Mouse (Mus musculus) gastrocnemius, postnatal 10 days (tissue): ENCODE results near the gene Arl2. TPM values are rescaled to one million over a fixed set of nuclear protein-coding genes. Genes with fewer than 3 reads are reported as not detected.

Experiments
- total RNA-seq, 2 experiments: library from RNA; stranded (reverse); gene quantifications; 2 replicates each; pipeline ENCODE4 v1.2.3; 2021

The Arl2 gene
- total RNA-seq, 2 experiments from 2014 or later, result 56.4 to 65.4 TPM

Other genes starting within 250 kb of the Arl2 start
- under 1 TPM; 0.82 to 0.95 TPM for gene Tigd3, start 247.4 kb downstream of the Arl2 start, total RNA-seq
- gene Dpf2, start 228.5 kb downstream of the Arl2 start, total RNA-seq, result 10 to 100 TPM; 86.8 to 90.9 TPM
- gene Cdc42ep2, start 216.7 kb downstream of the Arl2 start, total RNA-seq, result 10 to 100 TPM; 16.6 to 20.9 TPM
- 10 to 100 TPM; 13.7 to 18.7 TPM for gene Pola2, start 177.3 kb downstream of the Arl2 start, total RNA-seq
- not detected for gene Slc22a20, start 155.4 kb downstream of the Arl2 start, total RNA-seq
- 10 to 100 TPM; 78.1 to 83.8 TPM for gene Capn1, start 125.7 kb downstream of the Arl2 start, total RNA-seq
- gene Syvn1, start 95.0 kb downstream of the Arl2 start, total RNA-seq, result 10 to 100 TPM; 18.4 to 22.1 TPM
- 10 to 100 TPM; 34.1 to 36.3 TPM for gene Mrpl49, start 83.8 kb downstream of the Arl2 start, total RNA-seq
- 100 to 1,000 TPM; 669 to 708 TPM for gene Fau, start 83.7 kb downstream of the Arl2 start, total RNA-seq
- gene Znhit2, start 80.4 kb downstream of the Arl2 start, total RNA-seq, result 10 to 100 TPM; 10.6 to 11.0 TPM
- gene Tm7sf2, start 73.2 kb downstream of the Arl2 start, total RNA-seq, result 1 to 10 TPM; 4.7 to 5.8 TPM
- 10 to 100 TPM; 23.1 to 29.4 TPM for gene Vps51, start 64.3 kb downstream of the Arl2 start, total RNA-seq
- gene Tmem262, start 61.5 kb downstream of the Arl2 start, total RNA-seq, result not detected
- gene Gm28374, start 59.3 kb downstream of the Arl2 start, total RNA-seq, result not detected
- 10 to 100 TPM; 18.5 to 20.1 TPM for gene Zfpl1, start 56.6 kb downstream of the Arl2 start, total RNA-seq
- gene Cdca5, start 56.6 kb downstream of the Arl2 start, total RNA-seq, result 1 to 10 TPM; 3.5 to 4.1 TPM
- gene AC131692.1, start 47.1 kb downstream of the Arl2 start, total RNA-seq, result under 1 TPM in 1 of 2 experiments, not detected in 1; 0.59 TPM
- under 1 TPM in 1 of 2 experiments, not detected in 1; 0.09 TPM for gene Naaladl1, start 35.8 kb downstream of the Arl2 start, total RNA-seq
- gene Sac3d1, start 22.9 kb downstream of the Arl2 start, total RNA-seq, result 10 to 100 TPM; 12.4 to 13.9 TPM
- gene Snx15, start 13.2 kb downstream of the Arl2 start, total RNA-seq, result 10 to 100 TPM; 12.0 to 14.6 TPM
- gene Batf2, start 565 bp downstream of the Arl2 start, total RNA-seq, result under 1 TPM; 0.23 to 0.41 TPM
- gene Majin, start 42.8 kb upstream of the Arl2 start, total RNA-seq, result not detected
- gene Gpha2, start 84.8 kb upstream of the Arl2 start, total RNA-seq, result not detected
- gene Ppp2r5b, start 94.3 kb upstream of the Arl2 start, total RNA-seq, result 10 to 100 TPM; 24.3 to 25.4 TPM
- 10 to 100 TPM; 13.2 to 15.0 TPM for gene Atg2a, start 100.1 kb upstream of the Arl2 start, total RNA-seq
- gene Ehd1, start 135.2 kb upstream of the Arl2 start, total RNA-seq, result 10 to 100 TPM; 54.0 to 64.8 TPM
- 1 to 10 TPM; 4.2 to 4.5 TPM for gene Cdc42bpg, start 164.9 kb upstream of the Arl2 start, total RNA-seq
- 10 to 100 TPM; 11.3 to 12.9 TPM for gene Men1, start 193.4 kb upstream of the Arl2 start, total RNA-seq
- 10 to 100 TPM; 11.9 to 19.3 TPM for gene Map4k2, start 199.6 kb upstream of the Arl2 start, total RNA-seq
- gene Sf1, start 222.1 kb upstream of the Arl2 start, total RNA-seq, result 100 to 1,000 TPM in 1 of 2 experiments, 10 to 100 TPM in 1; 88.6 to 123 TPM
- 1,000 to 10,000 TPM; 3,066 to 3,425 TPM for gene Pygm, start 242.9 kb upstream of the Arl2 start, total RNA-seq